Mouse (Mus musculus): ENCODE results near the gene Mettl27. TPM values are rescaled to one million over a fixed set of nuclear protein-coding genes. Genes with fewer than 3 reads are reported as not detected.
"Not testable (repeated sequence)": the region's sequence is repeated elsewhere in the genome, so short reads cannot be mapped to it uniquely, and the experiment has no call there.

Gene Mettl27
- polyA plus RNA-seq, 1 experiment from 2014 or later, result 11.1 TPM

GRCm38 (mm10) chr5:134948085-134948439, 15.9 kb downstream of the Mettl27 start:
- Histone ChIP-seq H3K27me3 (replicated peaks) (peaks cover 29% of the 10 kb centered on the region), H3K9ac (no peak overlapping the region), H3K9me3 (replicated peaks) (no peaks in the 10 kb centered on the region), H3K27ac (ENCODE audit: poor library complexity, severe bottlenecking) (no peak overlapping the region), H3K4me3 (no peak overlapping the region), H3K4me1 (replicated peaks) (peaks cover 49% of the 10 kb centered on the region), H3K4me2 (no peak overlapping the region), H3K36me3 (no peaks in the 10 kb centered on the region)
- ATAC-seq (ENCODE audit: insufficient number of reproducible peaks, low FRiP score), result no peak
- 60% methylated on average over 4 of the region's 4 CpGs for WGBS

GRCm38 (mm10) chr5:134951053-134951884, 19.1 kb downstream of the Mettl27 start:
- Histone ChIP-seq H3K4me1 (replicated peaks) (peaks cover 47% of the 10 kb centered on the region), H3K4me3 (0 out of 2 replicates have a peak overlapping the region, but pooled peaks have one; percentile 3), H3K9me3 (replicated peaks) (no peaks in the 10 kb centered on the region), H3K9ac (peak overlapping the region; percentile 20; the same call in 1 of the 2 replicates), H3K4me2 (peak overlapping the region; percentile 55), H3K27me3 (replicated peaks) (peaks cover 13% of the 10 kb centered on the region), H3K27ac (ENCODE audit: poor library complexity, severe bottlenecking) (peak overlapping the region; percentile 77), H3K36me3 (no peaks in the 10 kb centered on the region)
- peak; percentile 75 for ATAC-seq (ENCODE audit: insufficient number of reproducible peaks, low FRiP score)
- 11% methylated on average over 19 of the region's 19 CpGs for WGBS

GRCm38 (mm10) chr5:134955491-134955890, 23.3 kb downstream of the Mettl27 start:
- Histone ChIP-seq H3K4me2 (no peak overlapping the region), H3K27ac (ENCODE audit: poor library complexity, severe bottlenecking) (no peak overlapping the region), H3K36me3 (no peaks in the 10 kb centered on the region), H3K4me3 (no peak overlapping the region), H3K27me3 (replicated peaks) (no peaks in the 10 kb centered on the region), H3K9me3 (replicated peaks) (no peaks in the 10 kb centered on the region), H3K4me1 (replicated peaks) (peaks cover 45% of the 10 kb centered on the region), H3K9ac (no peak overlapping the region)
- 51% methylated on average over 5 of the region's 5 CpGs for WGBS
- no peak for ATAC-seq (ENCODE audit: insufficient number of reproducible peaks, low FRiP score)

GRCm38 (mm10) chr5:134959114-134959513, 26.9 kb downstream of the Mettl27 start:
- Histone ChIP-seq H3K27ac (ENCODE audit: poor library complexity, severe bottlenecking) (peak overlapping the region; percentile 9; the same call in 1 of the 2 replicates), H3K9ac (no peak overlapping the region), H3K4me2 (no peak overlapping the region), H3K36me3 (no peaks in the 10 kb centered on the region), H3K4me3 (no peak overlapping the region), H3K27me3 (replicated peaks) (no peaks in the 10 kb centered on the region), H3K9me3 (replicated peaks) (no peaks in the 10 kb centered on the region), H3K4me1 (replicated peaks) (peaks cover 28% of the 10 kb centered on the region)
- 57% methylated on average over 7 of the region's 7 CpGs for WGBS
- 0 out of 2 replicates have a peak, but pooled peaks have one; percentile 51 for ATAC-seq (ENCODE audit: insufficient number of reproducible peaks, low FRiP score)

DNA sequence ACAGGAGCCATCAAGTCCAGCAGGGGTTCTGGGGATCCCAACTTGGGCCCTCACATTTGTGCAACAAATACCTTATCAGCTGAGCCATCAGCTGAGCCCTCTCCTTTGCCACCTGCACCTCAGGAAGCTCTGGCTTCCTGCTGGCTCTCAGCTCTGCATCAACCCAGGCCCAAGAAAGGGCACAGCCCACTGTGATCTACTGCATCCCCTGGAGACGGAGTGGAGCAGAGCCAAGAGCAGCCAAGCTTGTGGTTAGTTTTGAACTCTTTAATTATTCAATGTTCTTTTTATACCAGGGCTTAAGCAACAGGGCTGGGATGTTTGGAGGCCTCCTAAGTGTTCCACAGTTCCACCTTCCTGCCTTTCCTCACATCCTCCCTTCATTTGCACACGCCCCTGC, 28.3 kb downstream of the Mettl27 start:
- Histone ChIP-seq H3K27me3 (replicated peaks) (no peaks in the 10 kb centered on the region), H3K27ac (ENCODE audit: poor library complexity, severe bottlenecking) (no peak overlapping the region), H3K4me1 (replicated peaks) (peaks cover 25% of the 10 kb centered on the region), H3K4me3 (no peak overlapping the region), H3K9me3 (replicated peaks) (no peaks in the 10 kb centered on the region), H3K36me3 (no peaks in the 10 kb centered on the region), H3K4me2 (no peak overlapping the region), H3K9ac (no peak overlapping the region)
- ATAC-seq (ENCODE audit: insufficient number of reproducible peaks, low FRiP score), result no peak
- 59% methylated on average over 2 of the region's 2 CpGs for WGBS

GRCm38 (mm10) chr5:134961519-134961918, 29.4 kb downstream of the Mettl27 start:
- no peak overlapping the region for H3K4me2 ChIP-seq
- no peaks in the 10 kb centered on the region for H3K9me3 ChIP-seq (replicated peaks)
- peaks cover under 1% of the 10 kb centered on the region for H3K27me3 ChIP-seq (replicated peaks)
- 85% methylated on average over 2 of the region's 2 CpGs for WGBS
- no peak overlapping the region for H3K27ac ChIP-seq (ENCODE audit: poor library complexity, severe bottlenecking)
- no peaks in the 10 kb centered on the region for H3K36me3 ChIP-seq
- H3K4me1 ChIP-seq (replicated peaks), result peaks cover 33% of the 10 kb centered on the region
- ATAC-seq (ENCODE audit: insufficient number of reproducible peaks, low FRiP score), result no peak
- no peak overlapping the region for H3K9ac ChIP-seq
- H3K4me3 ChIP-seq, result no peak overlapping the region

GRCm38 (mm10) chr5:134963546-134963945, 31.4 kb downstream of the Mettl27 start:
- no peak overlapping the region for H3K27ac ChIP-seq (ENCODE audit: poor library complexity, severe bottlenecking)
- 23% methylated on average over 5 of the region's 5 CpGs for WGBS
- no peak overlapping the region for H3K4me2 ChIP-seq

GRCm38 (mm10) chr5:134964655-134965054, 32.5 kb downstream of the Mettl27 start:
- not testable (repeated sequence) for H3K4me3 ChIP-seq; H3K27ac ChIP-seq (ENCODE audit: poor library complexity, severe bottlenecking); H3K9me3 ChIP-seq (replicated peaks); H3K36me3 ChIP-seq; ATAC-seq (ENCODE audit: insufficient number of reproducible peaks, low FRiP score); H3K9ac ChIP-seq; H3K4me2 ChIP-seq
- H3K4me1 ChIP-seq (replicated peaks), result peaks cover 15% of the 10 kb centered on the region
- peaks cover 23% of the 10 kb centered on the region for H3K27me3 ChIP-seq (replicated peaks)

More at GRCm38 (mm10) chr5:134963546-134963945, 31.4 kb downstream of the Mettl27 start:
- no peak for ATAC-seq (ENCODE audit: insufficient number of reproducible peaks, low FRiP score)
- Histone ChIP-seq H3K4me3 (no peak overlapping the region), H3K9me3 (replicated peaks) (no peaks in the 10 kb centered on the region), H3K27me3 (replicated peaks) (peaks cover 17% of the 10 kb centered on the region), H3K36me3 (no peaks in the 10 kb centered on the region), H3K9ac (no peak overlapping the region), H3K4me1 (replicated peaks) (peaks cover 23% of the 10 kb centered on the region)

DNA sequence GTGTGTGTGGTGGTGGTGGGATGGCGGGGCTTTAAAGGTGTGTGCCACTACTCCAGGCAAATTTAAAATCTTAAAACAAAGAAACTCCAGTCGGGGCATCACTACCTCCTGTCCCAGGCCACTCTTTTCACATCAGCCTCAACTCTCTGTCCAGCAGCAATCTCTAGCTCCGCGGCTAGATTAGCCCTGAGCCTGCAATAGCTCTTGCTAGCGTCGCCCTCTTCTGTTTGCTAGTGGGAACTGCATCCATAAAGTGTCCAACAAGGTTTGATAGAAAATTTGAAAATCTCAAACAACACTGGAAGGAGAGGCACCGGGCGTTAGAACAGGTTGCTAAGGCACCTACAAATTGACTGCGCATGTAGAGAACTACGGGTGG, 33.3 kb downstream of the Mettl27 start:
- WGBS, result 5% methylated on average over 10 of the region's 10 CpGs
- no peaks in the 10 kb centered on the region for H3K36me3 ChIP-seq
- H3K27me3 ChIP-seq (replicated peaks), result peaks cover 23% of the 10 kb centered on the region
- 0 out of 2 replicates have a peak overlapping the region, but pooled peaks have one; percentile 52 for H3K9ac ChIP-seq
- peaks cover 15% of the 10 kb centered on the region for H3K4me1 ChIP-seq (replicated peaks)
- H3K9me3 ChIP-seq (replicated peaks), result no peaks in the 10 kb centered on the region
- ATAC-seq (ENCODE audit: insufficient number of reproducible peaks, low FRiP score), result peak; percentile 73; the same call in 1 of the 2 replicates
- no peak overlapping the region for H3K27ac ChIP-seq (ENCODE audit: poor library complexity, severe bottlenecking)
- peak overlapping the region; percentile 26 for H3K4me3 ChIP-seq
- peak overlapping the region; percentile 73 for H3K4me2 ChIP-seq

- Histone ChIP-seq H3K4me2 (peak overlapping the region; percentile 73), H3K4me1 (replicated peaks) (peaks cover 15% of the 10 kb centered on the region), H3K36me3 (no peaks in the 10 kb centered on the region), H3K27ac (ENCODE audit: poor library complexity, severe bottlenecking) (no peak overlapping the region), H3K4me3 (peak overlapping the region; percentile 26), H3K9ac (peak overlapping the region; percentile 52; the same call in 1 of the 2 replicates), H3K27me3 (replicated peaks) (peaks cover 23% of the 10 kb centered on the region), H3K9me3 (replicated peaks) (no peaks in the 10 kb centered on the region)
- 7% methylated on average over 23 of the region's 33 CpGs for WGBS
- peak; percentile 40 for ATAC-seq (ENCODE audit: insufficient number of reproducible peaks, low FRiP score)
Measured at GRCm38 (mm10) chr5:134965852-134966821, 34.0 kb downstream of the Mettl27 start.

Measured in heart, embryonic 12.5 days (tissue).